Mouse (Mus musculus) liver, embryonic 12.5 days (tissue): ENCODE measurements around the gene Tmem40. TPM values are rescaled to one million over a fixed set of nuclear protein-coding genes. Genes with fewer than 3 reads are reported as not detected.

Experiments used
- ATAC-seq: fragments of 200-750 bp; cut with Nextera tagmentation; 2 replicates; pipeline ENCODE4 v1.8.0; 2017; ENCODE audit warnings: moderate number of reproducible peaks, mild to moderate bottlenecking, moderate library complexity
- H3K27ac ChIP-seq: fragments of 300-500 bp; sonication (generic); 2 replicates; pipeline ENCODE4 v1.5.1; 2016; ENCODE audit warnings: mild to moderate bottlenecking
- H3K27me3 ChIP-seq: fragments of 300-500 bp; sonication (generic); replicated peaks from 2 replicates; pipeline ENCODE4 v1.6.1; 2016; ENCODE audit warnings: mild to moderate bottlenecking, moderate library complexity
- H3K36me3 ChIP-seq: fragments of 300-500 bp; sonication (generic); 2 replicates; pipeline ENCODE4 v1.6.1; 2016; ENCODE audit warnings: mild to moderate bottlenecking, moderate library complexity
- H3K4me1 ChIP-seq: fragments of 300-500 bp; sonication (generic); 2 replicates; pipeline ENCODE4 v1.6.1; 2016
- H3K4me2 ChIP-seq: fragments of 300-500 bp; sonication (generic); 2 replicates; pipeline ENCODE4 v1.6.1; 2016; ENCODE audit warnings: mild to moderate bottlenecking, moderate library complexity
- H3K4me3 ChIP-seq: fragments of 300-500 bp; sonication (generic); 2 replicates; pipeline ENCODE4 v1.5.1; 2016; ENCODE audit warnings: mild to moderate bottlenecking, moderate library complexity
- H3K9ac ChIP-seq: fragments of 300-500 bp; sonication (generic); 2 replicates; pipeline ENCODE4 v1.6.1; 2016; ENCODE audit warnings: mild to moderate bottlenecking, moderate library complexity
- H3K9me3 ChIP-seq: fragments of 300-500 bp; sonication (generic); replicated peaks from 2 replicates; pipeline ENCODE4 v1.6.1; 2016; ENCODE audit warnings: mild to moderate bottlenecking, moderate library complexity
- WGBS: fragments of 180-500 bp; shearing (Covaris S2); methylation state at CpG from one replicate; pipeline ENCODE4 v1.1.7; 2016; ENCODE audit not compliant: insufficient replicate concordance; 5-methylcytosine and 5-hydroxymethylcytosine counted together
- polyA plus RNA-seq: library from polyadenylated mRNA; unstranded; fragments of >200 nt; fragmentation: Nextera tagmentation; extraction: Ambion mirVana; gene quantifications from 2 replicates; pipeline ENCODE4 v1.2.1, GENCODE M21; 2016

Gene Tmem40
- polyA plus RNA-seq, 1 experiment from 2014 or later: 32.7 TPM

DNA sequence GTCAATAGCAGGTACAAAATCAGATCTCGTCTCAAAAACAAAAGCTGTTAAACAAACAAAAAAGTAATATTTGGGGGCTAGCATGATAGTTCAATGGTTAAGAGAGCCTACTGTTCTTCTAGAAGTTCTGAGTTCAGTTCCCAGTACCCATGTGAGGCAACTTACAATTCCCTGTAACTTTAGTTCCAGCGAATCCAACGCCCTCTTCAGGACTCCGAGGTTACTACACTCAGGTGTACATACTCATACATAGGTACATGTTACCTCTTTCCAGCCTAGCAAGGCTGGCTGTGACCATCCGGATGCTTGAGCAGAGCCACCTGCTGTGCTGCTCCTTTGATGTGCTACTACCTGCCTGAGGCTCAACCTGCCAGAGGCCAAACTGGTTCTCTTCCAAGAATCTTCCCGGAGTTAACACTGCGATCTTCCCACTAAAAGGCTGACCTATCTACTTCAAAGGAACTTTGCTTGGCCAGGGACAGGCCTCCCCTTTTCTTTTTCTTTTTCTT, 65.4 kb downstream of the Tmem40 start:
- ATAC-seq: no peak
- H3K9me3 ChIP-seq: no peaks in the 10 kb centered on the region
- 69% methylated on average over 7 of the region's 7 CpGs for WGBS

DNA sequence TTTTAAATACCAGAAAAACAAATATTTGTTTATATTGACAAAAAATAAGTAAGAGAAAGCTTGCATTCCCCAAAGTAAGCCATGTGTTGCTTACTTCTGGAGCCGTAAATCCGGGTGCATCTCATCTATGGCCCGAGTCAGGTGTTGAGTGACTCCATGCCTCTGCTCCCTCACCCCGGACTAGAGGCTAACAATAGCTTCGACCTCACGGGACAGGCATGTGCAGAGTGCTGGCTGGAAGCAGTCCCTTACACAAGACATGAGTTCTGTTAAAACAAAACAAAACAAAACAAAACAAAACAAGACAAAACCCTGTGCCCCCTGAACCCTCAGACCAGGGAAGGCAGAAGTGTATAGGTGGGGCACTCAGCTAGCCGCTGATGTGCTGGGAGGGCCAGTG, 67.1 kb downstream of the Tmem40 start:
- H3K9ac ChIP-seq: no peak overlapping the region
- H3K27me3 ChIP-seq: no peaks in the 10 kb centered on the region
- H3K36me3 ChIP-seq: no peaks in the 10 kb centered on the region
- no peak overlapping the region for H3K4me2 ChIP-seq
- 0 out of 2 replicates have a peak, but pooled peaks cover 7% of the 10 kb centered on the region for H3K4me1 ChIP-seq
- H3K4me3 ChIP-seq: no peak overlapping the region
- H3K27ac ChIP-seq: no peak overlapping the region
- WGBS: 51% methylated on average over 7 of the region's 7 CpGs
- no peak for ATAC-seq
- no peaks in the 10 kb centered on the region for H3K9me3 ChIP-seq

More for the DNA sequence above, 65.4 kb downstream of the Tmem40 start:
- Histone ChIP-seq H3K9ac (no peak overlapping the region), H3K36me3 (no peaks in the 10 kb centered on the region), H3K27me3 (no peaks in the 10 kb centered on the region), H3K4me2 (no peak overlapping the region), H3K4me1 (0 out of 2 replicates have a peak, but pooled peaks cover 7% of the 10 kb centered on the region), H3K4me3 (no peak overlapping the region), H3K27ac (no peak overlapping the region)

DNA sequence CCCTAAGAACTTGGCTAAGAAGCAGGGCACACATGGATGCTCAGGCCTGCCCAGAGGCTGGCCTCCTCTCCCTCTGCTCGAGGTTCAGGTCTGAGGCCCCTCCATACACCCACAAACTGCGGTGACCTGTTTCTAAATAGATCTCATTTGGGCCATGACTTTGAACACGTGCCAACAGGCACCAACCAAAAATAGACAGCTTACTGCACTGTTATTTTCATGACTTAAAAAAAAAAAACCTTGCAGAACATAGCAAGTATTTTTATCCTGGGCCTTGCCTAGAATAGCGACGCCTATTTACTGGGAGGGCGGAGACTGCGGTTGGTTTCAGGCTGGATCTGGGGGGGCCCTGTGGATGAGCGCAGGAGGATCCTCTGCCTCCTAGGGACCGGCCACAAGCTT, 67.8 kb downstream of the Tmem40 start:
- H3K4me2 ChIP-seq: no peak overlapping the region
- ATAC-seq: no peak
- no peak overlapping the region for H3K4me3 ChIP-seq

DNA sequence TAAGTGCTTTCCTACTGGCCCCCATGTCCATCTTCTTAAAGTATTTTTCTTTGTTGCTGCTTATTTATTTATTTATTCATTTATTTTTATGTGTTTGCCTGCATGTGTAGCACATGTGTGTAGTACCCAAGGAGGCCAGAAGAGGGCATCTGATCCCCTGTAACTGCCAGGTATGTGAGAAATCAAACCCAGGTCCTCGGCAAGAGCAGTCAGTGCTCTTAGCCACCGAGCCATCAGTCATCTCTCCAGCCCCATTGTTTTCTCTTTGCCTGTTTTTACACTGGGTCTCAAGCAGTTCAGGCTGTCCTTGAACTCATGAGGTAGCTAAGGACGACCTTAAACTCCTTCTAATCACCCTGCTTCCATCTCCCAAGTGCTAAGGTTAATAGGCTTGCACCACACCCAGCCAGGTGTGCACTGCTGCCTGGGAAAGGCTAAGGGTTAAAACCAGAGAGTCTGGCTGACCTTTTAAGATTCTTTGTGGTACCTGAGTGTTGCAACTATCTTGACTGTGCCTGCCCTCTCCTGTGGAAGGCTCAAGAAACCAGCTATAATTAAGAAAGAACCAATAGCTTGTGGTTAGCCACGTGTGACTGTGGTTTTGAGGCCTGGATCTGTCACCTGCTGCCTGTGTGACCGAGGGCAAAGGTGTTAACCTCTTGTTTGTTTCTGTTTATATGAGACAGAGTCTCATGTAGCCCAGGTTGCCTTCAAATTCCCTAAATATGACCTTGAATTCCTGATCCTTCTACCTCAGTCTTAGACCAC, 69.1 kb downstream of the Tmem40 start:
- no peaks in the 10 kb centered on the region for H3K36me3 ChIP-seq
- no peak for ATAC-seq
- H3K9ac ChIP-seq: no peak overlapping the region
- WGBS: 47% methylated on average over 5 of the region's 5 CpGs
- H3K4me1 ChIP-seq: peaks cover 7% of the 10 kb centered on the region; the same call in 1 of the 2 replicates
- no peaks in the 10 kb centered on the region for H3K27me3 ChIP-seq
- H3K4me3 ChIP-seq: no peak overlapping the region
- H3K27ac ChIP-seq: no peak overlapping the region
- no peaks in the 10 kb centered on the region for H3K9me3 ChIP-seq
- no peak overlapping the region for H3K4me2 ChIP-seq

More for the DNA sequence above, 67.8 kb downstream of the Tmem40 start:
- H3K9ac ChIP-seq: no peak overlapping the region
- H3K27ac ChIP-seq: no peak overlapping the region
- no peaks in the 10 kb centered on the region for H3K9me3 ChIP-seq
- H3K27me3 ChIP-seq: no peaks in the 10 kb centered on the region
- H3K36me3 ChIP-seq: no peaks in the 10 kb centered on the region
- 0 out of 2 replicates have a peak, but pooled peaks cover 7% of the 10 kb centered on the region for H3K4me1 ChIP-seq
- 59% methylated on average over 9 of the region's 9 CpGs for WGBS

DNA sequence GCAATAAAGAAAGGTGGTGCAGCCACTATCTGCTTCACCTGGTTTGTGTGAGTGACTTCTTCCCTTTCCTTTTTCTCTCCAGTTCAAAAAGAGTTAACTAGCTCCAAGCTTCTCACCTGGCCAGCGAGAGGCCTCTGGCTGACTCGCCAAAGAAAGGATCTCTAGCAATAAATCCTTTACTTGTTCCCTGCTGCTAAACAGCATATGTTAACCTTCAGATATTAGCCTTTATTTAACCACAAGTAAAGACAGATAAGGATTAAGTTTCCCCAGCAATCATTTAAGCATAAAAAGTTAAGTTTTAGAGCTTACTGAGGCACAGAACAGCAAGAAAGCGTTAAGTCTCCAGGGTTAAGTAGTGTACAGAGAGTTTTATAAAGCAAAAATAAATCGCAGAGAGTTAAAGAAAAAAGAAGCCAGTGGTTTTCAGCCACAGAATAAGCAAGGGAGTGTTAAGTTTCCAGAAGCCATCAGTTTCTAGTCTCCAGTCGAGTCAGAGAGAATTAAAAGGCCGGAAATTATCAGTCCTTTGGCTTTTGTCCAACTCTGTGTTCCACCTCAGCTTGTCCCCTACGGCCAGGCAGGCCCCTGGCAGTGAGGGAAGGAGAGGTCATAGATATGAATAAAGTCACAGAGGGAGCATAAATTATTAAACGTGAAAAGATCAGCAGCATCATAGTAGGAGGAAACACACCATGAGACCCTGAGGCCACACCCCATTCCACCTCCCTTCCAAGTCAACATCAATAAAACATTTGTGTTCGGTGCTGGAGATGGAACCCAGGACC, 69.9 kb downstream of the Tmem40 start:
- peaks cover 7% of the 10 kb centered on the region; the same call in 1 of the 2 replicates for H3K4me1 ChIP-seq
- no peak for ATAC-seq
- no peaks in the 10 kb centered on the region for H3K9me3 ChIP-seq
- H3K36me3 ChIP-seq: no peaks in the 10 kb centered on the region
- no peak overlapping the region for H3K4me3 ChIP-seq
- WGBS: 58% methylated on average over 9 of the region's 9 CpGs
- H3K9ac ChIP-seq: no peak overlapping the region
- no peaks in the 10 kb centered on the region for H3K27me3 ChIP-seq
- no peak overlapping the region for H3K4me2 ChIP-seq
- no peak overlapping the region for H3K27ac ChIP-seq

DNA sequence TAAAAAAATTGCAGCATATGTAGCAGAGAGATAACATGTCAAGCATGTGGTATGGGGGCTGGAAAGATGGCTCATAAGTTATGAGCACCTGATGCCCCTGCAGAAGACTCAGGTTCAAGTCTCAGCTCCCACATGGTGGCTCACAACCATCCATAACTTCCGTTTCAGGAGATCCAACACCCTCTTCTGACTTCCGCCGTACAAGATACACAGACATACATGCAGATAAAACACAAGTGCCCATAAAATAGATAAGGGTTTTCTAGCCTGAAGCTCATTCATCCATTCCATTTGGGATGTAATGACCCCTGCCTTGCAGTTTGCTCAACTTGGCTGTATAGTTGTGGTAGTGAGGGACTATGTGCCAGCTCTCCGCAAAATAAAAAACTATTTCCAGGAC, 72.1 kb downstream of the Tmem40 start:
- H3K27ac ChIP-seq: no peak overlapping the region
- H3K4me1 ChIP-seq: peaks cover 8% of the 10 kb centered on the region
- WGBS: 64% methylated on average over 4 of the region's 4 CpGs
- no peak overlapping the region for H3K9ac ChIP-seq
- H3K4me3 ChIP-seq: no peak overlapping the region
- H3K9me3 ChIP-seq: no peaks in the 10 kb centered on the region
- H3K27me3 ChIP-seq: no peaks in the 10 kb centered on the region
- ATAC-seq: no peak
- no peak overlapping the region for H3K4me2 ChIP-seq
- H3K36me3 ChIP-seq: no peaks in the 10 kb centered on the region

DNA sequence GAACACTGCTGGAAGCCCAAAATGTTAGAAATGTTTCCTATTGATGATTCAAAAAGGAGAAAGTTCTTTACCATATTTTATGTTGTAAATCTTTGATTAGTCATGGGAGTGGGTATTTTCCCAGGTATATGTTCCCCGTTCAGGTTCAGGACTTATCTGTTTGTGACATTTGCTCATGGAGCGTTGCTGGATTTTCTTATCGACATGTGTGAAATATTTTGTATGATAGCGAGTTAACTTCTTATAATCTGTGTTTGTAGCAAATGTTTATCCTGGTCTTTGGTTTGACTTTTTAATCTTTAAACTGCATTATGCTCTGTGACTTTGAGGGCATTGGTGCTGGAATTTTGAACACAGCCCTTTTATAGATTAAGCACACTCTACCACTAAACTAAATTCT, 73.6 kb downstream of the Tmem40 start:
- no peak for ATAC-seq
- H3K27ac ChIP-seq: no peak overlapping the region
- H3K9me3 ChIP-seq: no peaks in the 10 kb centered on the region
- H3K9ac ChIP-seq: no peak overlapping the region
- H3K4me2 ChIP-seq: no peak overlapping the region
- no peak overlapping the region for H3K4me3 ChIP-seq
- H3K27me3 ChIP-seq: no peaks in the 10 kb centered on the region
- peaks cover 14% of the 10 kb centered on the region for H3K4me1 ChIP-seq
- no peaks in the 10 kb centered on the region for H3K36me3 ChIP-seq
- 42% methylated on average over 4 of the region's 4 CpGs for whole genome bisulfite sequencing

DNA sequence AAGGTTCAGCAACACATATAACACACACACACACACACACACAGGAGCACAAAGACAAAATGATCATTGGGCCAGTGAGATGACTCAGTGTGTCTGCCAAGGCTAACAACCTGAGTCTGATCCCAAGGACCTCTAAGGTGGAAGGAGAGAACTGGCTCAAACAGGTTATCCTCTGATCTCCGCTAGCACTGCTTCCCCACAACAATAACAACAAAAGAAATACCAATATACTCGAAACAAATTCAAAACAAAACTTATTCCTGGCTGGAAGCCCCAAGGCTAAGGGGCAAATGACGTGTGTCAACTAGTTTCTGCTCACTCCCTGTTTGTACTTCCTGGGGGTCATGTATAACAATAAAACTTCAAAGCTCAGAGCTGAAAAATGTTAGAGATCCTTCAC, 74.5 kb downstream of the Tmem40 start:
- no peak for ATAC-seq
- WGBS: 61% methylated on average over 3 of the region's 3 CpGs

DNA sequence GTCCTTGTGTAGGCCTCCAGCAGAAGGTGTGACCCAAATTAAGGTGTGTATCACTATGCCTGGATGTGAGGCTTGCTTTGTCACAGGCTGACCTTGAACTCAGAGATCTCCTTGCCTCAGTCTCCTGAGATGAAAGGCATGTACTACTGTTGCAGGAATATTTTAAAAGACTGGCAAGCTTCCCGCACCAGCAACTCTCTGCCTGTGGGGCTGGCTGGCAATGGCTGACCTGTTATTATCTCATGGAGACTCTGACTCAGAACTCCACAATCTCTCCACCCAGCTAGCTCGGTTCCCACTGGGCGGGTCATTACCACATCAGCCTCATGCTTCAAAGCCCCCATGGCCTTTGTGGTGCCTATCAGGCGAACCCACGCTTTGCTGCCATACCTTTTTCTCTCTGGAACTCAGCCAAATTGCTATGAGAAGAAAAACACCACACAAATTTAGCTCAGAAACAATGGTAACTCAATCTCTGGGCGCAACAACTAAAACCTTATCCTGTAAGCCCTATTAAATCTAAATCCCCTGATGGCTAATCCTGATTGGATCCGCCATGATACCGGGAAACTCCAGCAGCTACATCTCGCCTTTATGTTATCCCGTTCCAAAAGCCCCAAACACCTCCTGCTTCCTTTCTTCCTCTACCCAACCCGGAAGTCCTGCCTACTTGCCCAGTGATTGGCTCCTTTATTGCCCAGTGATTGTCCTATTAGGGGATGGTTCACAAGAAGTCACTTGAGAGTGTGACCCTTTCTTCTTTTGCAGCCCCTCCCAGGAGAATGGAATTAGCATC, 77.2 kb downstream of the Tmem40 start:
- peaks cover 14% of the 10 kb centered on the region for H3K4me1 ChIP-seq
- no peaks in the 10 kb centered on the region for H3K9me3 ChIP-seq
- WGBS: 32% methylated on average over 11 of the region's 11 CpGs
- ATAC-seq: peak; percentile 82
- H3K27me3 ChIP-seq: no peaks in the 10 kb centered on the region
- peak overlapping the region; percentile 23 for H3K27ac ChIP-seq
- no peak overlapping the region for H3K9ac ChIP-seq
- H3K4me2 ChIP-seq: peak overlapping the region; percentile 54
- H3K4me3 ChIP-seq: peak overlapping the region; percentile 31
- no peaks in the 10 kb centered on the region for H3K36me3 ChIP-seq

More for the DNA sequence above, 74.5 kb downstream of the Tmem40 start:
- no peak overlapping the region for H3K4me2 ChIP-seq
- H3K9me3 ChIP-seq: no peaks in the 10 kb centered on the region
- no peaks in the 10 kb centered on the region for H3K36me3 ChIP-seq
- H3K9ac ChIP-seq: no peak overlapping the region
- no peak overlapping the region for H3K4me3 ChIP-seq
- peaks cover 14% of the 10 kb centered on the region for H3K4me1 ChIP-seq
- no peaks in the 10 kb centered on the region for H3K27me3 ChIP-seq
- H3K27ac ChIP-seq: no peak overlapping the region

DNA sequence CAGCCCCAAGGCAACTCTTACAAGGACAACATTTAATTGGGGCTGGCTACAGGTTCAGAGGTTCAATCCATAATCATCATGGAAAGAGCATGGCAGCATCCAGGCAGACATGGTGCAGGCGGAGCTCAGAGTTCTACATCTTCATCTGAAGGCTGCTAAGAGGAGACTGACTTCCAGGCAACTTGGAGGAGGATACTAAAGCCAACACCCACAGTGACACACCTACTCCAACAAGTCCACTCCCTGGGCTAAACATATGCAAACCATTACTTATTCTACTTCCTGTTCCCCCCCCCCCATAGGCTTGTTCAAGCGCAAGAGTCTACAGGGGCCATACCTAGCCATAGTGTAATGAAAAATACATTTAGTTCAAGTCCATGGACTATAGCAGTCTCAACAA, 77.9 kb downstream of the Tmem40 start:
- Histone ChIP-seq H3K27ac (peak overlapping the region; percentile 23; the same call in 1 of the 2 replicates), H3K9me3 (no peaks in the 10 kb centered on the region), H3K36me3 (no peaks in the 10 kb centered on the region), H3K9ac (no peak overlapping the region), H3K4me2 (peak overlapping the region; percentile 54; the same call in 1 of the 2 replicates), H3K27me3 (no peaks in the 10 kb centered on the region), H3K4me3 (no peak overlapping the region), H3K4me1 (peaks cover 14% of the 10 kb centered on the region)
- no peak for ATAC-seq
- WGBS: 84% methylated on average over 2 of the region's 2 CpGs

DNA sequence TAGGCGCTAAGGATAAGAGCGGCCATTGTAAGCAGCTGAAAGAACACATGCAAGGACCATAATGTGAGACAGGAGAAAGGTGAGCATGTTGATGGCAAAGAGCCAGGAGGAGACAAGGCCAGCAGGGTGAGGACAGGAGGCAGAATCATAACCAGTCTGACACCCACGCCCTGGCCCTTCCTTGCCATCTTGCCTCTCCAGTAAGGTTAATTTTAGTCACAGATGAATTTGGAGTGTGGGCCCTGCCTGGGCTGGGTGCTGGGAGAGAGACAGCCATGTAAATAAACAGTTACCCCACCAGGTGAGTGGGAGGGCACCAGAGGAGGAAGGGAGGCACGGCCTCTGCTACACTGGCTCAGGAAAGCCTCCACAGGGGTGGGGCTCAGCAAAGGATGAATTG, 81.1 kb downstream of the Tmem40 start:
- H3K27ac ChIP-seq: no peak overlapping the region
- H3K9ac ChIP-seq: no peak overlapping the region
- no peak overlapping the region for H3K4me2 ChIP-seq
- peaks cover 38% of the 10 kb centered on the region for H3K4me1 ChIP-seq
- no peaks in the 10 kb centered on the region for H3K27me3 ChIP-seq
- 68% methylated on average over 4 of the region's 4 CpGs for WGBS
- ATAC-seq: no peak
- H3K9me3 ChIP-seq: no peaks in the 10 kb centered on the region
- H3K36me3 ChIP-seq: no peaks in the 10 kb centered on the region
- no peak overlapping the region for H3K4me3 ChIP-seq
